Mouse (Mus musculus) adrenal gland, adult 18-20 months (tissue): ENCODE measurements around the gene Acmsd. TPM values are rescaled to one million over a fixed set of nuclear protein-coding genes. Genes with fewer than 3 reads are reported as not detected.
"Not testable (repeated sequence)": the region's sequence is repeated elsewhere in the genome, so short reads cannot be mapped to it uniquely, and the experiment has no call there.

Source experiments
- DNase-seq, 2 experiments: peaks; one replicate each; pipeline ENCODE4 v3.0.0; 2021 to 2022; ENCODE audit warnings: low spot score in 2 of 2
- long read RNA-seq, 2 experiments: library from polyadenylated mRNA; stranded (forward); transcript quantifications; one replicate each; pipeline ENCODE4 v2.0.0; 2021
- total RNA-seq, 2 experiments: library from RNA; stranded (reverse); gene quantifications; 1 replicate in 1 of 2; 2 replicates in 1 of 2; pipeline ENCODE4 v1.2.3; 2021

The Acmsd gene
- total RNA-seq: under 1 TPM in 1 of 2 experiments, not detected in 1; 0.17 TPM
- long read RNA-seq, experiment 1: 0 reads
- long read RNA-seq, experiment 2, partial matches to known transcripts: 0 of 1 reads
- long read RNA-seq, experiment 2, other reads (novel, unspliced or antisense): 1 of 1 reads

DNA sequence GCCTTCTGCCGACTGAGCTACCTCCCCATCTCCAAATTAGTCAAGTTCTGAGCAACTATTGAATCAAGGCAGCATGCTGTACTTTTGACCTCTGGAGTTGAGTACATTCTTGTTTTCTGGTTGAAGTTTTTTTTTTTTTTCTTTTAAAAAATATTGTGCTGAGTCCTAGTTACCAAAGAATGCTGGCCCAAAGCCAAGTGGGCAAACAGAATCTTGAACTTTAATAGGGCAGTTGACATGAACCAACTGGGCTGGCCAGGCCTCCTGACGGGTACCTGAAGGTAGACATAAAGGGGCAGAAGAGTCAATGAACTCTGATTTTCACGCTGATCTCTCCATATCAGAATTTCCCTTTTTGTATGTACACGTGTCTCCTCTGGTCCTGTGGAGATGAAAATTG lies at the start of gene Acmsd:
Acmsd (plus strand) TSS at position 318 of the 400 bp plus-strand sequence.
- no peak for DNase-seq

DNA sequence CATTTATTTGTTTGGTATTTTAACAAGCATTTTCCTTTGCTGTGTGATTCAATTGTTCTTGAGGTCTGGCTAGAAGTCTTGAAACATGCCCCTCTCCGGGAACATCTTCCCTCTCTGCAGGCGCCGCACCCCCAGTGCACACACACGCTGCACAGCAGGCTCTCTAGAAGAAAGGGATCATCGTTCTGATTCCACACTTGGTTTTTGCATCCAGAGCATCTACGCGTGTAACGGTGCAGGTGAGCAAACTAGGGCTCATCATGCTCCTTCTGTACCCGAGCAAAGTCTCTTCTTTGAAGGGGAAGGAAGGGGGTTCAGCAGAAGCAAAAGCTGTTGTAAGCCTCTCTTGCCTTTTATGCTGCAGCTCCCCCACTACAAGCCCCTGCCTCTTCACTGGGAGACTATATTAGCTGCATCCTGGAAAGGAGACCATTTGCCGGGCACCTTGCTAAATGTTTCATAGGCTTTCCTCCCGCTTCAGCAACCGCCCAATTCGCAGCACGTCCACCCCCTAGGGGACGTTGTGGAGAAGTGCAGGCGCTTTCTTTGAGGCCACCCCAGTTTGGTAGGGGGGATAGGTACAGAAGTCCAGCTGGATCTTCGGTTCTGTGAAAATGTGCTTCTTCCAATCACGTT lies 49.6 kb upstream of the Acmsd start, which contains the start of gene Tmem163:
Tmem163 (minus strand) TSS at position 51 of the 636 bp plus-strand sequence.
- peak; percentile 36 to 44 for DNase-seq

DNA sequence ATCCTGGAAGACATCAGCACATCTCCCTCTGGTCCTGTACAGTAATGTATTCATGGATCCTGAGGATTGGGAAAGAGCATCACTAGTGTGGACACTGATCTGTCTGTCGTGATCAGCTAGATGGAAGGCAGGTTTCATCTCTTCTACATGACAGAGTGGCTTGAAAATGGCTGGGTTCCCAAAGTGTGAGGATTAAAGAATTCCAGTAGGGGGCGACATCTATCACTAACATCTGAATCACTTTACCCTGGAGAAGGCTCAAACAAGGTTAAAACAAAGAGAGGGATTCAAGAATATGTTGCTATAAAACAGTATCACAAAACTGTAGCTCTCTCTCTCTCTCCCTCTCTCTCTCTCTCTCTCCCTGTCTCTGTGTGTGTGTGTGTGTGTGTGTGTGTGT lies 32.7 kb upstream of the Acmsd start:
- no peak for DNase-seq

DNA sequence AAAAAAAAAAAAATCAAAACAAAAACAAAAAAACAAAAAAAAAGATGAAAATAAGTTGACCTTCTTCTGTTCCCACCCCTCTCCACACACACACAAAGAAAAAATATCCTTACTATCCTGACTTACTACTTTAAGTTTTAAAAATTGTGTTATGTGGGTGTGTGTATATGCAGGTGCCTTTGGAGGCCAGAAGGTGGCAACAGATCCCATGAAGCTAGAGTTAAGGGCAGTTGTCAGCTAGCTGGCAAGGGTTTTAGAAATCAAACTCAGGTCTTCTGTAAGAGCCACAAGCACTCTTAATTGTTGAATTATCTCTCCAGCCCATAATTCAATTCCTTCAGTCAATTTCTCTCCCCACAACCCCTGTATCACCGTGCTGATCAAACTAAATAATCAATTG lies 27.0 kb upstream of the Acmsd start:
- no peak for DNase-seq

DNA sequence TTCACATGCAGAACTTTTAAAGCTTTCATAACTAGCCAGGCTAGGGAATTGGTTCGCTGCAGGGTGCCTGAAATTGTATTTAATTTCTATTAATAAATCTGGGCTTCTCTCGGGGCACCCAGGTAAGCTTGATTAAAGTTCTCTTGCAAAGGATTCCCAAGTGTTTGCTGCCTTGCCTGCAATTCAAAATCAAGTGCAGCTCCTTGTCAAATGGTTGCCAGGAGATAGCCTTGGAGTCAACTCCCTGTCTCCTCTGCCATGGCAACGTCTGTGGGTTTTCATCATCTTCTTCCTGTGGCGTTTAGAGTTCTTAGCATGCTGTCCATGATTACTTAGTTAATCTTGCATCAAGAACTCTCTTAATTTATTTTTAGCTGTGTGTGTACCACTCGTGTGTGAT lies 22.9 kb upstream of the Acmsd start:
- no peak for DNase-seq

DNA sequence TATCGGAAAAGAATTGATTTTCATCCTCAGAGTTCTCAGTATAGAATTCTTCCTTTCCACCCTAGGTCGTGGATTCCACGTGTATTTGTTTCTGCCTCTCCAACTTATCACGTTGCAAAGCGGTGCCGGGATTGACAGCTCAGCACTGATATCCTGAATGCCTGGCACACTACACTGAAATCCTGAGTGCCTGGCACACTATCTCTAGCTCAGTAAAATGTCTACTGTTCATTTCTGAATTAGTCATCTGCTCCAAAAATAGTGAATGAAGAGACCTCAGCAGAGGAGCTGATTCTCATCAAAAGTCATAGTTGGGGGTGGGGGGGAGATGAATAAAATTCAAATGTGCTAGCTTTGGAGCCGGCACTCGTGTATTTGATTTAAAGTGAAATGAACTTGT lies 12.8 kb upstream of the Acmsd start:
- DNase-seq: no peak

DNA sequence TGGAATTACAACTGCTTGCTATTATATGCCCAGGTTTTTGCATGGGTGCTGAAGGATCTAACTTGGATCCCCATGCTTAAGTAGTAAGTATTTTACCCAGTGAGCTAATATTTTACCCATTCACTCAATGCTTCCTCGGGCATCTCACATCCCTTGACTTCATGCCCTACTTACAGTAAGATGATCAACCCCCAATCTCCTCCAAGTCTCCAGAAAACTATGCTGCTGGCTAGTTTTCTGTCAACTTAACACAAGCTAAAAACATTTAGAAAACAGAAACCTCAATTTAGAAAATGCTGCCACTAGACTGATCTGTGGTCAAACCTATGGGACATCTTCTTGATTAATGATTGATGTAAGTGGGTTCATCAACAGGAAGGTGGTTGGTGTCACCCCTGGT lies 10.9 kb upstream of the Acmsd start:
- DNase-seq: no peak

DNA sequence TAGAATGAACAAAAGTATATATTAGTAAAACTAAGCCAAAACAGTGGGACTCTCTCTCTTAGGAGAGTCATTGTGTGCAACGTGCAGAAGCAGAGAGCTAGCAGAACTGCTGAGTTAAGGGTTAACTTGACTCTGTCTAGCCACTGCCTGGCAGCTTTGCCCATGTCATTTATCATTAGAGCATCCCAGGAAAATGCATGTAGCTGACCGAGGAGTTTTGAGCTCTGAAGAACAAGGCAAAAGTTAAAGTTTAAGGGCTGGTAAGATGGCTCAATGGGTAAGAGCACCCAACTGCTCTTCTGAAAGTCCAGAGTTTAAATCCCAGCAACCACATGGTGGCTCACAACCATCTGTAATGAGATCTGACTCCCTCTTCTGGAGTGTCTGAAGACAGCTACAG lies 5.6 kb upstream of the Acmsd start:
- no peak for DNase-seq

DNA sequence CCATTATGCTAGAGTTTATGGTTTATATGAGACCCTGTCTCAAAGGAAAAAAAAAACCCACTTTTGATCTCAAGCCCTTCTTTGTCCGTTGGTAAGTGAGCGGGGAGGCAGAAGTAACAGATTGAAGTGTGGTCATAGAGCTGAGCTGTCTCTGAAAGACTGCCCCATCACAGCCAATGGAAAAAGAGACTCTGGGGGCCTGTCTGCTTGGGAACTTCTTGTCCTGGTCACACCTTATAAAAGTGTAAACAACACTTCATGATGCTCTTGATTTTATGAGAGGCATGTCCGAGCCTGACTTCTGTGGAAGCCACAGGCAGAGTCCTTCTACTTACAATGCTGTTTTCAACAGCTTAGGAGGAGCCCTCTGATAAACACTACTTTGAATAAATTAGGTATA lies 1.9 kb downstream of the Acmsd start:
- DNase-seq: no peak

DNA sequence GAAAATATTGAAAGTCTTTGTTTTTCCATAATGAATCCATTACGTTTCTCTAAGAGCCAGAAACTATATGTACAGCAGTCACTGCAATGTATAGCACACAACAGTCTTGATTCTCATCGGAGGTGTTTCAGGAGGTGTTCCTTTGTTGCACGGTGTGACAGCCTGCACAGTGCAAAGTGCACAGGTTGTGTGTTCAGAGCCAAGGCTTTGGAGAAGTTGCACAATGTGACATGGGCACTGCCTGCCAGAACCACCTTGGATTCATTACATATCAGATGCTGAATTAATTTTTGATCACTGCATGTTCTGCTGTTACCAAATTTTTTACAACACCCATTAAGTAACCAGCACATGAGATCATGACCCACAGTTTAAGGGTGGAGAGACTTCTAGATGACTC lies 3.2 kb downstream of the Acmsd start:
- DNase-seq: no peak

DNA sequence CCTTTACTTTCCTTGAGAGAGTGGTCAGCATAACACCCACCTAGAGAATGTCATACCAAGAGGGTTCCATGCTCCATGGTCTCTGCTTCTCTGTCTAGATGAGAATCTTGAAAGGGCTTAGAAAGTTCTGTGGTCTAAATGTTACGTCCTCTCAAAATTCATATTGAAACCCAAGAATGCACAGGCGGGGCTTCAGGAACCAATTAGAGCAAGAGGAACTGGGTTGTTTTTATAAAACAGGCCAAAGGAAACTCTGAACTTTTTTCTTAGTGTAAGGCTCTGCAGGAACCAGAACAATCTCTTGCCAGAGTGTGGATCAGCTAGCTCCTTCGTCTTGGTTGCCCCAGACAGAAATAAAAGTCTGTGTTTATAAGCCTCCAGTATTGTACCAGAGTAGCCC lies 3.6 kb downstream of the Acmsd start:
- DNase-seq: no peak

DNA sequence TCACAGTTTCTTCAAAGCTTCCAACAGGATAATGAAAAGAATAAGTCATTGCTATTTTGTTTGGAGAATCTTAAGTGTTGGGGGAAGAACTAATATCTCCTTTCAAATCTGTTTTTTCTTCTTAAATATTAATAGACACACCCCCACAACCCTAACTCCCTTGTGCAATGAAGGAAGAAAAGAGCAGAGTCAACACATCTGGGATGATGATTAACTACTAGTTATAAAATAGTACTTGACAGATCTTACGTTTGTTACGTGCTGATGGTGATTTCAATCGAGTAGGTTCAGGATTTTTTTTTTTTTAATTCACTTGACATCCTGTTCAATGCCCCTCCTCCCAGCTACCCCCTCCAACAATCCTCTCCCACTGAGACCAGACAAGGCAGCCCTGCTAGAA lies 6.1 kb downstream of the Acmsd start:
- no peak for DNase-seq

DNA sequence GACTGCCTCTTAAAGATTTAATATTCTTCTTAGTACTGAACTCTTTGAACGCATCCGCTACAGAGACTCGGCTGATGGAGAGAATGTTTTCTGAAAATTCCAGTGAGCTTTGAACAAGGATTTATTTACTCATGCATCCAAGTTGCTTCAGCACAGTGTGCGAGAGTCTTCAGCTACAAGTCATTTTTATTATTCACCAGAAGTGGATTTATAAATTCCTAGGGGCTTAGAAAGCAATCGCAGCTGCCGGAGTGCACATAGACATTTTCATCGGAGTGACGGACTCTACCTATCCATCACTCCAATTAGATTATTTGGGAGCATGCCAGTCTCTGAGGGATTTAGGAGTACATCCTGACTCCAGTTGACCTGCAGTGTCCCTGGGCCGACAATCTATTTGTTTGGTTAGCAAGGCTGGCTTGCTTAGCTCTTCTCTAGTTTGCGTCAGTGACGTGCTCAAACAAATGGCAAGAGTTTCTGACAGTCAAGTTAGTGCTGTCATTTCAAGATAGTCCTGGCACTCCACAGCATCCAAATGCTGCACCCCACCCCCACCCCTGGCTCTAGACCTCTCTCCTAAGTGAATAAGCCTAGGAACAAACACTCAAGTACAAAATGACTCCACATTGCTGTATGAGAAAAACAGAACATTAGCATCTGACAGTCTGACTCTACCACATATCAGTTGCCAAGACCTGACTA lies 21.3 kb downstream of the Acmsd start:
- DNase-seq: no peak

DNA sequence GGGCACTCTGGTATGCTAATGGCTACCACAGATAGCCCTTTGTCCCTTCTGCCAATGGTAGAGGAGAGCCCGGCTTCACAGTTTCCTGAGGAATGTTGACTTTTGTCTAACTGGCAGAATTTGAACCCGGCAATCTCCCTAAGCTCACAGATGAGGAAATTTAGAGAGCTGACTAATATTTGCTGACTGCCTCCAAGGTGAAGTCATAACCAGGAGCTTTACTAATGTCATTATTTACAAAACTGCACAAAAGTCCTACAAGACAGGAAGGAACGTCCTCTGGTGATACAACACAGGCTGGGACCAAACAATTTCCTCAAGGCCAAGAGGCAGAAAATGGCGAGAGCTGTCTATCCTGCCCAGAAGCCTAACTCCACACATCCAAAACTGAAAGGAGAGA lies 26.6 kb downstream of the Acmsd start:
- DNase-seq: no peak

DNA sequence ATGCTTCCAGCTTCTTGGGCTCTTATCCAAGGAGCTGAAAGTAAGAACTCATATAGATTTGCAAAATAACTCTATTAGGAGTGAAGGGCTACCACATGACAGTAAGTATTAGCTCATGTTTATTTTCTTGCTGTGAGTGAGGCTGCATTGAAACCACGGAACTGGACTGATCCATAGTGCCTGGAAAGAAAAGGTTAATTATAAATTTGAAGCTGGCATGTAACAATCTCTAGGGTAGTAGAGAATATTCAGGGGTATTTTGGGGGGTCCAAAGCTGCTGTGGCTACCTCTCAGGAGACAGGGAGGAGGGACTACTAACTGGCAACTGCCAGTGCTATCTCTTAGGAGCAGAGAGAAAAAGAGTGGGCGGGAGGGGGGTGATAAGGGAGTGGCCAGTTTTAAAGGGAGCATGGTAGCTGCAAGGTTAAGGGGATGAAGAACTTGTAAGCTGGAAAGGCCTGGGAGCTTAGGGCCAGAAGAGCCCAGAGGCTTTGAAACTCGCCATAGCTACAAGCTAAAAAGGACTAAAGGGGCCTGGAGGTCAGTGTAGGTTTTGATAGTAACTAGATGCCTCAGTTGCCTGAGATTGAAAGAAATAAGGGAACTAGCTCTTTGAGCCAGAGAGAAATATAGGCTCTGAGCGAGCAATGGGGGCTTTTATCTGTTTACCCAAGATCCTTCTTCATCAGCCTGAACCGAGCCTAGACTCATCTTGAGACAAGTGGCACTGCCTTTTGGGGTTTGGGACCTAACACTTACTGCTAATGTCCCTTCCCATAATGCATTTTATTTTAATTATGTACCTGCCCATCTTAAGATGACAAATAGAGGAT lies 27.3 kb downstream of the Acmsd start:
- no peak for DNase-seq

DNA sequence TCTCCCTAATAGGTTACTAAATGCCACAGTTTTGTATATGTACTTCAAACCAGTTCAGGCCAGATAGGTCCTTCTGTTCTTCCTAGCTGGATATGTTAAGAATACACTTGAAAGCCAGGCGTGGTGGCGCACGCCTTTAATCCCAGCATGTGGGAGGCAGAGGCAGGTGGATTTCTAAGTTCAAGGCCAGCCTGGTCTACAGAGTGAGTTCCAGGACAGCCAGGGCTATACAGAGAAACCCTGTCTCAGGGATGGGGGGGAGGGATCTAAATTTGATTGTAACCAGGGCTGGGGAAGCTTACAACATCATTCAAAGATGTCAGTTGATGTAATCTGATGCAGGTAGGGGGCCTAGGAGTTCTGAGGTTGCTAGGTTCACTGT lies 27.9 kb downstream of the Acmsd start:
- DNase-seq: not testable (repeated sequence)

DNA sequence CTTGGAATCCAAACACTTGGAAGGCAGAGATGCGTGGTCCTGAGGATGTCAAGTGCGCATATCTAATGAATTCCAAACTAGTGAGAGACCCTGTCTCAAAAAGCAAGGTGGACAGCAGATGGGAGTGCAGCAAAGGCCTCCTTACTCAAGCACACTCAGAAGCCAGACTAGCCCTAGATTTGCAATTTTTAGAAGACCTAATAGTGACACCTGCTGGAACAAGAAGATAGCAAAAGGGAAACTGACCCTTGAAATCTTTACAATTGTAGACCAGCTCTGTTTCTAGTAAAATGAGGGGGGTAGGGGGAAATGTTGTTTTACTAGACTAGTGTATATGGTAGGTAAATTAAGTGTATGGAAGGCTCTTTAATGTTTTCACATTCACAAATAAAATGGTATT lies 36.3 kb downstream of the Acmsd start:
- DNase-seq: no peak

DNA sequence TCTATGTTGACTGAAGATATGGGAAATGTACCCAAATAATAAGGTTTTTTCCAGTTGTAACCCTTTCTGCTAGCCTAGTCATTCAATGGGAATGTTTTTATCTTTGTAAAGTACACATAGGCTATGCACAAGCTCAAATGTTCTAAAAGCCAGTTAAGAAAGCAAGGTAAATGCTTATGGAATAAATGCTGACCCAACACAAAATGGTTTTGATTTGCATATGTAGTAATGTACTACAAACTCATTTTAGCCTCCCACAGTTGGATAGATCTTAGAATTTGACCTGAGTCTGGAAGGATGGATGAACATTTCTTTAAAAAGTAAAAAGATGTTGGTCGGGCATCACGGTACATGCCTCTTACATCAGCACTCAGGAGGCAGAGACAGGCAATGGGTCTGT lies 37.5 kb downstream of the Acmsd start:
- no peak for DNase-seq

DNA sequence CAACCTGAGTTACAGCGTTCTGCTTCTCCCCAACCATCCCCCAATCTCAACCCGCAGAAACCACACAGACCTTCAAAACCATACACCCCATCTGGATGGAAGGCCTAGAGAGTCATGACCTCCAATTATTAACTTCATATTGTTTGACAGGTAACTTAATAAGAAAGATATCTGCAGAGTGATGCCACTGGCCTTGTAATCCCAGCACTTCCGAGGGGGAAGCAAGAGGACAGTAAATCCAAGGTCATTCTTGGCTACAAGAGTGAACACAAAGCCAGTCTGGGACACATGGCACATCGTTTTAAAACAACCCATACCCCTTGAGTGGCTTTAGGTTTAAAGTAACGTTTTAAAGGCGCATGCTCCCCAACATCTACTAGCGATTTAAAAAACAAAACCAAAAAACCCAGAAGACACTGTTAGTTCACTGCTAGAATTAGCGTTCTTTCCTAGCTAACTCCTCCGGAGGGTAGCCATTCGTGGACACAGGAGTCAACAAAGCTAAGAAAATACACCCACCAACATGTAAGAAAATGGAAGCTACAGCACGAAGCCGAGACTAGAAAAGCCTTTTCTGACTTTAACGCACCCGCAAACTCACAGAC lies 44.1 kb downstream of the Acmsd start:
- no peak for DNase-seq

DNA sequence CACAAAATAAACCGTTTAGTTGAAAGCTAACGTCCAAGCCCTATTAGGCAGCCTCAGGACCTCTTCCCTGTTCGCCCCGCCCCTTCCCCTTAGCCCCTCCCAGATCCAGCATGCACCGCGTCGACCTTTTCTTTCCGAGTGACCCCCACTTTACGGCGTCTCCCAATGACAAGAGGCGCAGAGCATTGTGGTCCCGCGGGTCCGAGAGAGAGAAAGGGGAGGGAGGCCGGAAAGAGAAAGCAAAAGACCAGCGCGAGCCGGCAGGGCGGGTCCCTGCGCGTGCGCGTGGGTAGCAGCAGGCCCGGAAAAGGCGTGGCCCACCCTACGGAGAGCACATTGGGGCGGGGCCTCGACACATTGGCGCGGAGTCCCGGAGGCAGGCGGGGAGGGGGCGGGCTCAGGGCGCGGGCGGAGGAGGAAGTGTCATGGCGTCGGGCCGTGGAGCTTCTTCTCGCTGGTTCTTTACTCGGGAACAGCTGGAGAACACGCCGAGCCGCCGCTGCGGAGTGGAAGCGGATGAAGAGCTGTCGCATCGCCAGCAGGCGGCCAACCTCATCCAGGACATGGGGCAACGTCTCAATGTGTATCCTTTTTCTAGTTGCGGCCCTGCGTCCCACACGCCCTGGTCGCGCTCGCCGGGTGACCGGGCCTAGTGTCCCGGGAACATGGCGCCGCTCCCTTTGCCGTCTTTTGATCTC lies 44.7 kb downstream of the Acmsd start, which contains the start of gene Ccnt2:
Ccnt2 (plus strand) TSS at position 362 of the 698 bp plus-strand sequence.
- peak; percentile 97 to 98 for DNase-seq

DNA sequence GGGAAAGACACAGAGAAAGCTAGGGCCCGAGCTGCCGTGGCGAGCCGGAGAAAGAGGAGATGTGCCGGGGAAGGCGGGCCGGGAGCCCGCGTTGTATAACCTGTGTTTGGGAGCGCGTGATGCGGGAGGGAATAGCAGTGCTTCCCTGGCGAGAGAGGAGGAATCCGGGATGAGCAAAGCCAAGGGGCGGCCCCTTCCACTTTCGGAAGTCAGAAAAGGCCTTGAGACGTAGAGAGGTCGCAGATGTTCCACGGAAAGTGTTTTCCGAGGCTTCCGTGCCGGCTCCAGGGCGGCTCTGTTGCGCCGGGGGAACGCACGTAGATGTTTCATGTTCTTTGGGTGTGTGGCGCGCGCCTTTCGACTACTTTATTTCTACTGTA lies 45.3 kb downstream of the Acmsd start:
- DNase-seq: no peak
